ENCODE assay signal across 17 mouse cellular contexts in the genomic region with DNA sequence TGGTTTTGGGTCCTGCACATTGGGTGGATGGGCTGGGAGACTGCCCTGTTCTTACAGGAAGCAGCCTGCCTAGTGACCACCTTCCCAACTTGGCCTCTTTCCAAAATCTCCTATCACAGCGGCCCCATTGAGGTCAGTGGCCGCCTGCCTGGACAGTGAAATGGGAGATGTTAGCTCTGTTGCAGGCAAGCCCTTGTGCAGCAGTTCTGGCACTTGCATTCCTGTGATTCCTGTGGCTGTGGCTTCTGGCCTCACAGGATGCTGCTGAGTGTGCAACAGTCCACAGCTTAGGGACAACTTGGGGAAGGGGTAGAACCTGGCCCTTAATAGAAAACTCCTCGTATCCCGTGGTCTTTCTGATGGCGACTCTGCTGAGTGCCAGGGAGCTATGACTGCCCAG. TPM values are rescaled to one million over a fixed set of nuclear protein-coding genes. Genes with fewer than 3 reads are reported as not detected.
DNase-seq lines count a peak whose midpoint lies in the region; ATAC-seq and TF ChIP-seq lines count a peak whose summit lies in the region.
"Had no signal": no experiment of that assay in that cellular context is flagged by ENCODE, and none has a peak within 500 bp of the region (broad histone marks: within the 10 kb centered on the region; RNA-seq: fewer than 3 reads in every experiment).

No protein-coding gene starts in this region.

- no peaks in the 10 kb centered on the region for H3K27me3 ChIP-seq in heart, embryonic 10.5 days (ENCODE audit: insufficient read depth, poor library complexity, severe bottlenecking)
- no peaks in the 10 kb centered on the region for H3K27me3 ChIP-seq in liver, embryonic 15.5 days
- H3K27me3 ChIP-seq in liver, postnatal 0 days (ENCODE audit: insufficient read depth, low read length): no peaks in the 10 kb centered on the region
- H3K27me3 ChIP-seq in Patski: no peaks in the 10 kb centered on the region
- H3K27me3 ChIP-seq: forebrain, embryonic 12.5 days; neural tube, embryonic 13.5 days had no signal

- no peak overlapping the region for H3K9ac ChIP-seq in liver, embryonic 15.5 days
- H3K9ac ChIP-seq in liver, postnatal 0 days (replicated peaks): no peak overlapping the region
- H3K9ac ChIP-seq: forebrain, embryonic 12.5 days; neural tube, embryonic 13.5 days had no signal

- no peak for TF ChIP-seq CTCF in liver, postnatal 0 days (IDR thresholded peaks at IDR 0.05; ENCODE audit: low read depth)
- TF ChIP-seq CTCF in Patski (IDR thresholded peaks at IDR 0.05): no peak

- WGBS in heart, embryonic 10.5 days: 47% methylated on average over 5 of the region's 5 CpGs
- WGBS in liver, embryonic 15.5 days (ENCODE audit: insufficient replicate concordance): 66% methylated on average over 5 of the region's 5 CpGs
- WGBS in liver, postnatal 0 days (ENCODE audit: insufficient replicate concordance): 73% methylated on average over 5 of the region's 5 CpGs

- H3K4me2 ChIP-seq in liver, embryonic 15.5 days: no peak overlapping the region
- H3K4me2 ChIP-seq in liver, postnatal 0 days (ENCODE audit: low read depth, low read length): no peak overlapping the region
- H3K4me2 ChIP-seq: forebrain, embryonic 12.5 days; neural tube, embryonic 13.5 days had no signal

- no peaks in the 10 kb centered on the region for H3K9me3 ChIP-seq in heart, embryonic 10.5 days
- H3K9me3 ChIP-seq in liver, embryonic 15.5 days (replicated peaks): no peaks in the 10 kb centered on the region
- no peaks in the 10 kb centered on the region for H3K9me3 ChIP-seq in liver, postnatal 0 days (ENCODE audit: low read length)
- H3K9me3 ChIP-seq: forebrain, embryonic 12.5 days; G1E; neural tube, embryonic 13.5 days had no signal

- no peak overlapping the region for H3K4me3 ChIP-seq in heart, embryonic 10.5 days
- no peak overlapping the region for H3K4me3 ChIP-seq in liver, embryonic 15.5 days (replicated peaks)
- no peak overlapping the region for H3K4me3 ChIP-seq in liver, postnatal 0 days (ENCODE audit: low read depth, low read length)
- H3K4me3 ChIP-seq: forebrain, embryonic 12.5 days; neural tube, embryonic 13.5 days had no signal

- H3K27ac ChIP-seq in heart, embryonic 10.5 days: peak overlapping the region; percentile 60
- H3K27ac ChIP-seq in liver, embryonic 15.5 days (replicated peaks): peak overlapping the region; percentile 29; the same call in 1 of the 2 replicates
- H3K27ac ChIP-seq in liver, postnatal 0 days (ENCODE audit: low read depth): no peak overlapping the region
- H3K27ac ChIP-seq: forebrain, embryonic 12.5 days; macrophage; neural tube, embryonic 13.5 days had no signal

- DNase-seq in heart, embryonic 10.5 days (ENCODE audit: low spot score): no peak
- no peak for DNase-seq in heart, adult 11 months
- DNase-seq in liver, postnatal 0 days: no peak
- DNase-seq in Patski (ENCODE audit: low read depth, low spot score): no peak
- DNase-seq in kidney, postnatal 25 days: peak; percentile 46 to 66
- no peak for DNase-seq in cerebellum, postnatal 36 days
- no peak for DNase-seq in layer of hippocampus, adult 11-12 months (ENCODE audit: low spot score)
- DNase-seq: B cell, adult 2 months; cerebellum, adult 8-10 months; heart, adult 18-20 months had no signal

- CTCF ChIA-PET in Patski (lab: Charles Lee): interaction anchor here (1.0 to 1.3 kb wide), 3 partner anchors 9 to 30 kb away, joined by 3 read pairs; no protein-coding TSS in a partner anchor

- peaks cover 74% of the 10 kb centered on the region for H3K36me3 ChIP-seq in heart, embryonic 10.5 days
- H3K36me3 ChIP-seq in liver, embryonic 15.5 days (replicated peaks): peaks cover 77% of the 10 kb centered on the region
- H3K36me3 ChIP-seq in liver, postnatal 0 days (replicated peaks; ENCODE audit: insufficient read depth, low read length): peaks cover 65% of the 10 kb centered on the region

- no peak for TF ChIP-seq EP300 in liver, postnatal 0 days (IDR thresholded peaks at IDR 0.05; ENCODE audit: low read depth)

- POLR2A ChIA-PET in Patski (lab: Charles Lee): interaction anchor here (0.6 to 2.5 kb wide), 7 partner anchors 10 to 95 kb away, joined by 3 to 16 read pairs (median 6); a partner anchor contains a TSS

- in situ Hi-C loops in Patski (cut with MboI; ENCODE audit: low pct_unique_long_range_greater_than_20kb): no loop called here

- H3K4me1 ChIP-seq in heart, embryonic 10.5 days: peaks cover 67% of the 10 kb centered on the region
- H3K4me1 ChIP-seq in liver, embryonic 15.5 days (replicated peaks): peaks cover 62% of the 10 kb centered on the region
- peaks cover 28% of the 10 kb centered on the region for H3K4me1 ChIP-seq in liver, postnatal 0 days (ENCODE audit: insufficient read depth)

- ATAC-seq in liver, embryonic 15.5 days (ENCODE audit: insufficient read depth): no peak
- ATAC-seq in liver, postnatal 0 days: no peak
- ATAC-seq in Patski: peak; percentile 54
- ATAC-seq: hindbrain, embryonic 16.5 days; midbrain, embryonic 16.5 days had no signal

RNA-seq across cellular contexts. Expression of a gene that starts 17.6 kb away (rescaled TPM):
- 34.0 and 38.5 TPM in 2 replicates for polyA plus RNA-seq in heart, embryonic 10.5 days (2016; fragmentation: Nextera tagmentation; extraction: Ambion mirVana)
- polyA plus RNA-seq in liver, embryonic 15.5 days (2015; fragmentation: Nextera tagmentation; extraction: Ambion mirVana): 14.6 and 17.6 TPM in 2 replicates
- 9.1 and 10.1 TPM in 2 replicates for polyA plus RNA-seq in liver, postnatal 0 days (2015; fragmentation: Nextera tagmentation; extraction: Ambion mirVana)
- polyA plus RNA-seq in Patski (2021): 120 TPM

RNA-seq across cellular contexts. Expression of a gene that starts 33.9 kb away (rescaled TPM):
- polyA plus RNA-seq in heart, embryonic 10.5 days (2016; fragmentation: Nextera tagmentation; extraction: Ambion mirVana): 6.9 and 10.6 TPM in 2 replicates
- polyA plus RNA-seq in liver, embryonic 15.5 days (2015; fragmentation: Nextera tagmentation; extraction: Ambion mirVana): 7.3 and 7.5 TPM in 2 replicates
- polyA plus RNA-seq in liver, postnatal 0 days (2015; fragmentation: Nextera tagmentation; extraction: Ambion mirVana): 3.5 and 5.8 TPM in 2 replicates
- 171 TPM for polyA plus RNA-seq in Patski (2021)

Comparison
In these comparisons a context has a peak if more than half of its experiments do, and no peak if none do; other contexts are left out.
1. DNase-seq: peak in kidney, postnatal 25 days (2 of 2); none in heart, embryonic 10.5 days (single experiment), heart, adult 11 months (single experiment), liver, postnatal 0 days (single experiment), Patski (single experiment), cerebellum, postnatal 36 days (0 of 2) and layer of hippocampus, adult 11-12 months (single experiment).
2. RNA of a gene that starts 33.9 kb away (polyA plus RNA-seq): 171 TPM in Patski (single experiment); 6.9 to 10.6 TPM in heart, embryonic 10.5 days, 7.3 to 7.5 TPM in liver, embryonic 15.5 days and 3.5 to 5.8 TPM in liver, postnatal 0 days; every median in the first group is over 10 times any median in the second.